17 mouse cellular contexts compared by ENCODE assay signal in the genomic region with DNA sequence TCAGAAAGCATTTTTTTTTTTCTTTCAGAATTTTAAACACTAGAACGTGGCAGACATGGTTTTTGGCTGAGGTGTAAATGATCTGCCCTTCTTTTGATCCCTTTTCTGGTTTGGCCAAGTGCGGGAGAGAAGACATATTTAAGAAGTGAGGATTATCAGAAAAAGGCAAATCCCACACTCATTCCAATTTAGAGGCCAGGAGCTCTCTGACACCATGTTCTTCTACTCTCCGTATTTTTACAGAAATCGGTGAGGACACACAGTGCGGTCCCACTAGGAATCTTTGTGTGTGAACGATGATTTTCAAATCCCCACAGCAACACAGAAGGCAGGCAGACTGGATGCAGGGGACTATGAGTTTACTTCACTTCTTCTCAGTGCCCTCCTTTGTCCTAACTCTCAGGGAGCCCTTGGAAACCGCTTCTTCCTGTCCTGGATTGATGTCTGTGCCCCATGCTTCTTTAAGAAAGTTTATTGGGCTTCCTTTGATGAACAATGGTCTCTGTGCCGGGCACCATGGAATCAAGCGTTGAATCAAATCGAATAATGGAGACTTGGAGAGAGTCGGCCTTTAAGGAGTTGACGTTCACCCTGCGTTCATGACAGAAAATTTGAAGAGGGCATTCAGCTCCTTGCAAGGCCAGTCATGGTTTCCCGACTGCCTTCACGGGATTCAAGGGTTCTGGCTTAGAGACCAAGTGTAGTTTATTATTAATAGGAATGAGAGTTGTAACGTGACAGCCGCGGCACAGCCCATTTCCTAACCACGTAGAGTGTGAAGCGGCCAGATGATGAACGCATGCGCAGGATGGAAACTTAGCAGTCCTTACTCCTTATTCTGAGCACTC.
"Had no signal": no experiment of that assay in that cellular context is flagged by ENCODE, and none has a peak within 500 bp of the region (broad histone marks: within the 10 kb centered on the region; RNA-seq: fewer than 3 reads in every experiment).

No protein-coding gene starts in this region.

- DNase-seq: kidney, adult 18-20 months; kidney, adult 9 months; kidney, postnatal 14 days; kidney, postnatal 4 days; liver, embryonic 13.5 days; lung, adult 2 months; lung, postnatal 14 days; lung, postnatal 4 days; retina, postnatal 1 day; right cerebral cortex, postnatal 25 days; spleen, adult 18-20 months; thymus, postnatal 25 days had no signal

- H3K27me3 ChIP-seq: liver, embryonic 13.5 days; midbrain, embryonic 15.5 days; neural tube, embryonic 13.5 days; stomach, embryonic 15.5 days had no signal

- H3K4me2 ChIP-seq: liver, embryonic 13.5 days; midbrain, embryonic 15.5 days; neural tube, embryonic 13.5 days; stomach, embryonic 15.5 days had no signal

- H3K9me3 ChIP-seq: liver, embryonic 13.5 days; midbrain, embryonic 10.5 days; midbrain, embryonic 15.5 days; neural tube, embryonic 13.5 days; stomach, embryonic 15.5 days had no signal

- H3K27ac ChIP-seq: liver, embryonic 13.5 days; midbrain, embryonic 10.5 days; midbrain, embryonic 15.5 days; neural tube, embryonic 13.5 days; stomach, embryonic 15.5 days had no signal

- ATAC-seq: intestine, embryonic 16.5 days; midbrain, embryonic 15.5 days had no signal

- H3K36me3 ChIP-seq: liver, embryonic 13.5 days; midbrain, embryonic 10.5 days; midbrain, embryonic 15.5 days; neural tube, embryonic 13.5 days; stomach, embryonic 15.5 days had no signal

- H3K4me1 ChIP-seq: liver, embryonic 13.5 days; midbrain, embryonic 10.5 days; midbrain, embryonic 15.5 days; neural tube, embryonic 13.5 days; stomach, embryonic 15.5 days had no signal

- H3K4me3 ChIP-seq: liver, embryonic 13.5 days; midbrain, embryonic 10.5 days; midbrain, embryonic 15.5 days; neural tube, embryonic 13.5 days; stomach, embryonic 15.5 days had no signal

- H3K9ac ChIP-seq: liver, embryonic 13.5 days; midbrain, embryonic 15.5 days; neural tube, embryonic 13.5 days; stomach, embryonic 15.5 days had no signal
